Mouse (Mus musculus) forebrain, embryonic 12.5 days (tissue): ENCODE data around the gene Abcg4. TPM values are rescaled to one million over a fixed set of nuclear protein-coding genes. Genes with fewer than 3 reads are reported as not detected.

Source experiments
- ATAC-seq: fragments of 200-750 bp; cut with Nextera tagmentation; 2 replicates; pipeline ENCODE4 v1.8.0; 2017; ENCODE audit warnings: moderate TSS enrichment; ENCODE audit not compliant: low FRiP score
- H3K27ac ChIP-seq: fragments of 300-500 bp; sonication (generic); 2 replicates; pipeline ENCODE4 v1.5.1; 2016; ENCODE audit warnings: mild to moderate bottlenecking
- H3K27me3 ChIP-seq: fragments of 300-500 bp; sonication (generic); 2 replicates; pipeline ENCODE4 v1.6.1; 2016; ENCODE audit warnings: mild to moderate bottlenecking
- H3K36me3 ChIP-seq: fragments of 300-500 bp; sonication (generic); replicated peaks from 2 replicates; pipeline ENCODE4 v1.6.1; 2016; ENCODE audit warnings: mild to moderate bottlenecking
- H3K4me1 ChIP-seq: fragments of 300-500 bp; sonication (generic); 2 replicates; pipeline ENCODE4 v1.6.1; 2016
- H3K4me2 ChIP-seq: fragments of 300-500 bp; sonication (generic); 2 replicates; pipeline ENCODE4 v1.6.1; 2016; ENCODE audit warnings: mild to moderate bottlenecking, moderate library complexity
- H3K4me3 ChIP-seq: fragments of 300-500 bp; sonication (generic); replicated peaks from 2 replicates; pipeline ENCODE4 v1.5.1; 2016; ENCODE audit warnings: mild to moderate bottlenecking
- H3K9ac ChIP-seq: fragments of 300-500 bp; sonication (generic); 2 replicates; pipeline ENCODE4 v1.6.1; 2016; ENCODE audit warnings: mild to moderate bottlenecking
- H3K9me3 ChIP-seq: fragments of 300-500 bp; sonication (generic); 2 replicates; pipeline ENCODE4 v1.6.1; 2016
- WGBS: fragments of 180-500 bp; shearing (Covaris S2); methylation state at CpG from one replicate; pipeline ENCODE4 v1.1.7; 2016; 5-methylcytosine and 5-hydroxymethylcytosine counted together
- polyA plus RNA-seq: library from polyadenylated mRNA; unstranded; fragments of >200 nt; fragmentation: Nextera tagmentation; extraction: Ambion mirVana; gene quantifications from 2 replicates; pipeline ENCODE4 v1.2.1, GENCODE M21; 2016

Gene Abcg4
- polyA plus RNA-seq, 1 experiment from 2014 or later = 10.1 TPM

- Histone ChIP-seq H3K27me3 (peaks cover 6% of the 10 kb centered on the region; the same call in 1 of the 2 replicates), H3K4me1 (peaks cover 27% of the 10 kb centered on the region), H3K9me3 (peaks cover 4% of the 10 kb centered on the region; the same call in 1 of the 2 replicates), H3K4me3 (no peak overlapping the region), H3K4me2 (no peak overlapping the region), H3K36me3 (no peaks in the 10 kb centered on the region), H3K27ac (no peak overlapping the region), H3K9ac (no peak overlapping the region)
- 70% methylated on average over 8 of the region's 8 CpGs for WGBS
- no peak for ATAC-seq
Observed at GRCm38 (mm10) chr9:44266478-44267226, 21.8 kb downstream of the Abcg4 start.

GRCm38 (mm10) chr9:44261388-44261787, 27.0 kb downstream of the Abcg4 start:
- Histone ChIP-seq H3K4me1 (peaks cover 12% of the 10 kb centered on the region), H3K4me3 (no peak overlapping the region), H3K9ac (no peak overlapping the region), H3K36me3 (no peaks in the 10 kb centered on the region), H3K27me3 (0 out of 2 replicates have a peak, but pooled peaks cover 2% of the 10 kb centered on the region), H3K4me2 (no peak overlapping the region), H3K27ac (no peak overlapping the region), H3K9me3 (no peaks in the 10 kb centered on the region)
- ATAC-seq = no peak
- WGBS = 87% methylated on average over 14 of the region's 14 CpGs

- H3K36me3 ChIP-seq = no peaks in the 10 kb centered on the region
- H3K4me2 ChIP-seq = no peak overlapping the region
- H3K4me1 ChIP-seq = peaks cover 26% of the 10 kb centered on the region
- H3K9me3 ChIP-seq = no peaks in the 10 kb centered on the region
- no peak overlapping the region for H3K4me3 ChIP-seq
- H3K27ac ChIP-seq = no peak overlapping the region
- H3K9ac ChIP-seq = no peak overlapping the region
- 0 out of 2 replicates have a peak, but pooled peaks cover 2% of the 10 kb centered on the region for H3K27me3 ChIP-seq
- WGBS = 82% methylated on average over 10 of the region's 10 CpGs
- no peak for ATAC-seq
Observed at GRCm38 (mm10) chr9:44259014-44259413, 29.4 kb downstream of the Abcg4 start.

- peak overlapping the region; percentile 91; the same call in 1 of the 2 replicates for H3K27ac ChIP-seq
- H3K9me3 ChIP-seq = no peaks in the 10 kb centered on the region
- no peak for ATAC-seq
- H3K9ac ChIP-seq = no peak overlapping the region
- WGBS = 81% methylated on average over 8 of the region's 8 CpGs
- 0 out of 2 replicates have a peak, but pooled peaks cover 4% of the 10 kb centered on the region for H3K27me3 ChIP-seq
- no peaks in the 10 kb centered on the region for H3K36me3 ChIP-seq
- peaks cover 43% of the 10 kb centered on the region for H3K4me1 ChIP-seq
- no peak overlapping the region for H3K4me3 ChIP-seq
- H3K4me2 ChIP-seq = no peak overlapping the region
Observed at GRCm38 (mm10) chr9:44256213-44256612, 32.2 kb downstream of the Abcg4 start.

GRCm38 (mm10) chr9:44255136-44255521, 33.3 kb downstream of the Abcg4 start:
- WGBS = 39% methylated on average over 6 of the region's 6 CpGs
- Histone ChIP-seq H3K9me3 (no peaks in the 10 kb centered on the region), H3K4me2 (peak overlapping the region; percentile 2), H3K36me3 (no peaks in the 10 kb centered on the region), H3K4me1 (peaks cover 51% of the 10 kb centered on the region), H3K27me3 (0 out of 2 replicates have a peak, but pooled peaks cover 4% of the 10 kb centered on the region), H3K4me3 (no peak overlapping the region), H3K9ac (peak overlapping the region; percentile 14; the same call in 1 of the 2 replicates), H3K27ac (peak overlapping the region; percentile 91)
- ATAC-seq = peak; percentile 21; the same call in 1 of the 2 replicates

GRCm38 (mm10) chr9:44254508-44255135, 33.8 kb downstream of the Abcg4 start:
- Histone ChIP-seq H3K4me1 (peaks cover 56% of the 10 kb centered on the region), H3K4me2 (peak overlapping the region; percentile 2)
- WGBS = 5% methylated on average over 5 of the region's 5 CpGs

GRCm38 (mm10) chr9:44253441-44253840, 35.0 kb downstream of the Abcg4 start:
- no peaks in the 10 kb centered on the region for H3K36me3 ChIP-seq
- H3K27ac ChIP-seq = peak overlapping the region; percentile 91
- ATAC-seq = no peak
- H3K4me3 ChIP-seq = no peak overlapping the region
- peaks cover 57% of the 10 kb centered on the region for H3K4me1 ChIP-seq
- no peaks in the 10 kb centered on the region for H3K9me3 ChIP-seq
- peaks cover 14% of the 10 kb centered on the region; the same call in 1 of the 2 replicates for H3K27me3 ChIP-seq
- H3K9ac ChIP-seq = no peak overlapping the region
- H3K4me2 ChIP-seq = peak overlapping the region; percentile 2; the same call in 1 of the 2 replicates
- WGBS = 77% methylated on average over 6 of the region's 6 CpGs

More at GRCm38 (mm10) chr9:44254508-44255135, 33.8 kb downstream of the Abcg4 start:
- Histone ChIP-seq H3K27me3 (0 out of 2 replicates have a peak, but pooled peaks cover 4% of the 10 kb centered on the region), H3K9ac (0 out of 2 replicates have a peak overlapping the region, but pooled peaks have one; percentile 14), H3K4me3 (no peak overlapping the region), H3K36me3 (no peaks in the 10 kb centered on the region), H3K27ac (peak overlapping the region; percentile 91), H3K9me3 (no peaks in the 10 kb centered on the region)
- ATAC-seq = peak; percentile 79

GRCm38 (mm10) chr9:44251314-44251713, 37.1 kb downstream of the Abcg4 start, which contains the start of gene Pdzd3:
Gene Pdzd3, minus strand, starts transcription at chr9:44251471.
- H3K4me1 ChIP-seq = peaks cover 55% of the 10 kb centered on the region
- no peaks in the 10 kb centered on the region for H3K36me3 ChIP-seq
- no peak for ATAC-seq
- no peaks in the 10 kb centered on the region for H3K9me3 ChIP-seq
- no peak within 1 kb of the TSS for H3K4me2 ChIP-seq
- H3K4me3 ChIP-seq = no peak within 1 kb of the TSS
- WGBS = 84% methylated on average over 10 of the region's 10 CpGs
- H3K27ac ChIP-seq = no peak within 1 kb of the TSS
- no peak within 1 kb of the TSS for H3K9ac ChIP-seq
- H3K27me3 ChIP-seq = peaks cover 18% of the 10 kb centered on the region; the same call in 1 of the 2 replicates

- H3K27ac ChIP-seq = no peak overlapping the region
- no peak overlapping the region for H3K4me2 ChIP-seq
- WGBS = 55% methylated on average over 4 of the region's 4 CpGs
Observed at GRCm38 (mm10) chr9:44250445-44250844, 38.0 kb downstream of the Abcg4 start.

GRCm38 (mm10) chr9:44249181-44250146, 39.0 kb downstream of the Abcg4 start:
- Histone ChIP-seq H3K4me3 (no peak overlapping the region), H3K4me2 (peak overlapping the region; percentile 10; the same call in 1 of the 2 replicates), H3K4me1 (peaks cover 36% of the 10 kb centered on the region), H3K9me3 (no peaks in the 10 kb centered on the region), H3K36me3 (no peaks in the 10 kb centered on the region), H3K9ac (no peak overlapping the region), H3K27ac (no peak overlapping the region), H3K27me3 (peaks cover 18% of the 10 kb centered on the region; the same call in 1 of the 2 replicates)
- ATAC-seq = peak; percentile 83
- WGBS = 43% methylated on average over 26 of the region's 26 CpGs

More at GRCm38 (mm10) chr9:44250445-44250844, 38.0 kb downstream of the Abcg4 start:
- H3K36me3 ChIP-seq = no peaks in the 10 kb centered on the region
- no peak for ATAC-seq
- peaks cover 18% of the 10 kb centered on the region; the same call in 1 of the 2 replicates for H3K27me3 ChIP-seq
- no peak overlapping the region for H3K9ac ChIP-seq
- H3K9me3 ChIP-seq = no peaks in the 10 kb centered on the region
- H3K4me3 ChIP-seq = no peak overlapping the region
- peaks cover 46% of the 10 kb centered on the region for H3K4me1 ChIP-seq

GRCm38 (mm10) chr9:44247907-44248306, 40.5 kb downstream of the Abcg4 start:
- ATAC-seq = no peak
- H3K4me1 ChIP-seq = peaks cover 20% of the 10 kb centered on the region; the same call in 1 of the 2 replicates
- H3K4me3 ChIP-seq = no peak overlapping the region
- peaks cover 17% of the 10 kb centered on the region; the same call in 1 of the 2 replicates for H3K27me3 ChIP-seq
- WGBS = 79% methylated on average over 6 of the region's 6 CpGs
- H3K9ac ChIP-seq = no peak overlapping the region
- H3K36me3 ChIP-seq = no peaks in the 10 kb centered on the region
- no peak overlapping the region for H3K4me2 ChIP-seq
- H3K9me3 ChIP-seq = no peaks in the 10 kb centered on the region
- no peak overlapping the region for H3K27ac ChIP-seq
